Mouse (Mus musculus): ENCODE data around the gene Hcar1. TPM values are rescaled to one million over a fixed set of nuclear protein-coding genes. Genes with fewer than 3 reads are reported as not detected.

The Hcar1 gene
- 1 to 10 TPM; 1.0 to 1.4 TPM for total RNA-seq (2021)

DNA sequence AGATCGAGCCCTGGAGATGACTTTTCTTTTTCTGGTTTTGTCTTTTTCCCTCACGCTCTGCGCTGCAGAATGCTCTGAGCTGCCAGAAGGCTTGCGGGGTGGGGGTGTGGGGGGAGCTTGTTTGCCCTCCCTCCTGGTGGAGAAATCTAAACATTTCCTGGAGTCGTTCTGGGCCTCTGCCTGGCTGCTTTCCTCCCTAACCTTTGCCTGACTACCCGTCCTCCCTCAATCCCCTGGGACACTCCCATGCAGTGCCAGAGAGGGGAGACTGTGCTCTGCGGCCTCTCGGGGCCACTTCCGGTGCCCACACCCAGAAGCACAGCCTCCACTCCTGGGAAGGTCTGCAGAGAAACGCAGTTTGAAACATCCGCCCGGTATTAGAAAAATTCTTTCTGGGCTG lies at the start of gene Hcar1:
Gene Hcar1 (minus strand): TSS at position 93 of the 400 bp plus-strand sequence.
- intact Hi-C loops (cut with DNase I), result no loop called here

DNA sequence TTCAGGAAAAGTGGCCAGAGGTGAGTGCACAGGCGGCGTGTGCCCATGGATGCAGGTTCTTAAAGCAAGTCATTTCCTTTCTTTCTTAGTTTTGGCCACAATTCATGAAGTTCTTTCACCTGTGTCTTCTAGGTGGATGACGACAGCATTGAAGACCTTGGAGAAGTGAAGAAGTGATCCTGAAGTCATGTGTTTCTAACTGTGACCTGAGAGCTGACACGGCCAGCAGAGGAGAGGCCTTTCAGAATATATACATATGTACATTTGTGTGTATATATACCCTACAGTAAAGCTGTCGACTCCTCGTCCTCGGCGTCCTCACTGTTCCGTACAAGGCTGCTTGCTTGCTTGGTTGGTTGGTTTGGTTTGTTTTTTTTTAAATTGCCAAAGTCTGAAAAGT lies 47.3 kb upstream of the Hcar1 start, which contains the start of gene Gm43518:
Gene Gm43518 (plus strand): TSS at position 301 of the 400 bp plus-strand sequence.
- intact Hi-C loops (cut with DNase I), result no loop called here
- DNase-seq (ENCODE audit: low spot score in 2 of 2), result no peak

More for the DNA sequence above, at the start of gene Hcar1:
- DNase-seq (ENCODE audit: low spot score in 2 of 2), result no peak

DNA sequence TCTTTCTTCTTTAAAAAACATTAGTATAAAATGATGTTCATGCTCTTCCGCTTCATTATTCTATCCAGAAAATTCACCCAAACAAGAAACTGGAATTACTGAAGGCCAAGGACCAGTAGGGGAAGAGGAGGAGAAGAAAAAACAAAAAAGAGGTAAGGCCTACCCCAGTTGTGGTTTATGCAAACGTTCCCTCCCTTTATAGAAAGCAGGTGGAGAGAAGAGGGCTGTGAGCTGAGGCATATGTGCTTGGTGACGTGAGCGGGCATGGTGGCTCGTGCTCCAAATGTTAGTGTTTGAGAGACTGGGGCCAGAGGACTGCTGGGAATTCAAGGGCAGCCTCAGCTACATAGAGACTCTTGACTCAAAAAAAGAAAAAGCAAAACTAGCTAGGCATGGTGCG lies 42.3 kb upstream of the Hcar1 start:
- no peak for DNase-seq (ENCODE audit: low spot score in 2 of 2)
- intact Hi-C loops (cut with DNase I), result no loop called here

DNA sequence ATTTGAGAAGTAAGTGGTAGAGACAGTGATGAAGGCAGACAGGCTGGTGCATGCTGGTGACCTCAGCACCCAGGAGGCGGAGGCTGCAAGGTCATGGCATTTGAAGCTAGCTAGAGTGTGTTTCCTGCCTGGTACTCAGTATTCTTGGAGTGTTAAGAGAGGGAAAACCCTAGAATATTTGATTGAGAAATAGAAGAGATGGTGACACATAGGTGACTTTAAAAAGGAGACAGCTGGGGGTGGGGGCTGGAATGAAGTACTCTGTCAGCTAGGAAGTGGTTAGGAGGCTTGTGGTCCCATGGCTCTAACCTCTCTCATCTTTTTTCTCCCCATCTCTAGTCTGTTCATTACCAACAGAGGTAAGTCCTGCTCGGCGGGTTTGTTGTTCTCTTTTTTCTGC lies 35.0 kb upstream of the Hcar1 start:
- no peak for DNase-seq (ENCODE audit: low spot score in 2 of 2)
- intact Hi-C loops (cut with DNase I), result no loop called here

DNA sequence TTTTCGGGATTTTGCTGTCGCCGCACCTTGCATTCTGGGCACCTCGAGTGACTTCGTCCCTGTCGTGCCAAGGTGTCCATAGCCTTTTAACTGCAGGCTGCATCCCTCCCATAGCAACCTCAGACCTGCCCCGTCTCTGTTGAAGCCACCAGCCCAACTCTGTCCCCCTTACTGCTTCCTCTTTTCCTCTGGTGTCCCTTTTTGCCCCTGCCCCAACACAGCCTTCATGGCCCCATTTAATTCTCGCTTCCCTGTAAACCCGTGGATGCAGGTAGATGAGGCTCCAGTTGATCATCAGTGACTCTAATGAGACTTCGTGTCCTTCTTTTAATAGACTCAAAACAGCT lies 27.8 kb upstream of the Hcar1 start:
- intact Hi-C loops (cut with DNase I), result loop anchor here (1.0 to 10.0 kb wide), 5 partner anchors 81 to 283 kb away; partner anchors contain the start of genes Clip1, Kntc1, Rsrc2 and Zcchc8
- no peak for DNase-seq (ENCODE audit: low spot score in 2 of 2)

DNA sequence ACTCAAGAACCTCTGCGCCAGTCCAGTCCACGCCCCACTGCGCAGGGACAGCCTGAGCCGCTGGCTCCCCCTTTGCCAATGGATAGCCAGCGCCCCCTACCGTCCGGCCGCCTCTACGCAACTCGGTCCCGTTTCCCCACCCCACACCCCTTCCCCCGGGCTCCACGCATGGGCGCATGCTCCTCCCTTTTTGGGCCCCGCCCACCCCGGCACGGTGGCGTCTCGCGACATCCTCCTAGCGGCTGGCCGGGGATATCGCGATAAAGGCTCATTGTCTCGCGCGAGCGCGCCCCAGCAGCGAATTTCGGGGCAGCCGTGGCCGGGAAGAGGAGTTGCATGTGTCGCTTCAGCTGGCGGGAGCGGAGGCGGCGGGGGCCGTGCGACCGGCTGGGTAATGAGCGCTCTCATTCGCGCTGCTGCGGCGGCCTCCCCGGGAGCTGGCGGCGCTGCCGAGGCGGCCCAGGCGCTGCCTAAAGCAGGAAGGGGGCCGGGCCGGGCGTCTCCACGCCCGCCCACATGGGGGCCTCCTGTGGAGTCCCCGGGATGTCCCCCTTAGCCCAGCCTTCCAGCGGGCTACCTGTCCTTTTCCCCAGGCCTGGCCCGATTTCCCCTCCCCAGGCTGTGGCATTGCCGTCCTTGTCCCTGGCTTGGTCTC lies 27.3 kb upstream of the Hcar1 start, which contains the start of gene Denr:
Gene Denr (plus strand): TSS at position 200 of the 655 bp plus-strand sequence.
- DNase-seq (ENCODE audit: low spot score in 2 of 2), result peak; percentile 99
- intact Hi-C loops (cut with DNase I), result loop anchor here (1.0 to 10.0 kb wide), 5 partner anchors 80 to 282 kb away; partner anchors contain the start of genes Clip1, Kntc1, Rsrc2 and Zcchc8

DNA sequence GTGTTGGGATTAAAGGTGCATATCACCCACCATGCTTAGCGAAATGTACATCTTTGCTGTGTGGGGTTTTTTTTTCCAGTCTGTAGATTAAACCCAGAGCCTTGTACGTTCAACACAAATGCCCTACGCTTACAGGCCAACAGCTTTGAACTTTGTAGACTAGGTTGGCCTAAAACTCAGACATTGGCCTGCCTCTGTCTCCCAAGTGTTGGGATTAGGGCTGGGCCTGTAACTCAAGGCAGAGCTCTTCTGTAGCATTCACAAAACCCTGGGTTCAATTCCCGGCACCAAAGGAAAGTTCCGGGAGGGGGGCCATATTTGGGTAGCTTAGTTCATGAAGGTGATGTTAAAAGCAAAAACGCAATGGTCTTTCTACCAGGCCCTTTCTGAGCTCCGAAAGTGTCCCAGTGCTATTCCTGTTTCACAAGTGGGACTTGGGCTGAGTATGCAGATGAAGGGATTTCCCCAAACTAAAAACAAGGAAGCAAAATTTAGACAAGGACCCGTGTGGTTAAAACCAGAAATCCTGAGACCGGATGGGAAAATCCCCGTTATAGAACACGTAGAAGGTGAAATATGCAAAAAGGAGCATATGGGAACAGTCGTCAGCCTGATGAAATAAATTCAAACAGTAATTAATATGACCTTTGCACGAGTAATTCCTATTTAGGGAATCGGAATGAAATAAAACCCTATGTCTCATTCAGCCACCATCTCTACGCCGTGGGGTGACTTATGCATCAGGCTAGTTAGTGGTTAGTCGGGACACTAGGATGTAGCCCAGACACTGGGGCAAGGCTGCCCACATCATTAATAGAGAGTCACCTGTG lies 26.5 kb upstream of the Hcar1 start:
- DNase-seq (ENCODE audit: low spot score in 2 of 2), result no peak
- intact Hi-C loops (cut with DNase I), result loop anchor here (2.0 to 10.0 kb wide), 3 partner anchors 80 to 282 kb away; partner anchors contain the start of gene Zcchc8

DNA sequence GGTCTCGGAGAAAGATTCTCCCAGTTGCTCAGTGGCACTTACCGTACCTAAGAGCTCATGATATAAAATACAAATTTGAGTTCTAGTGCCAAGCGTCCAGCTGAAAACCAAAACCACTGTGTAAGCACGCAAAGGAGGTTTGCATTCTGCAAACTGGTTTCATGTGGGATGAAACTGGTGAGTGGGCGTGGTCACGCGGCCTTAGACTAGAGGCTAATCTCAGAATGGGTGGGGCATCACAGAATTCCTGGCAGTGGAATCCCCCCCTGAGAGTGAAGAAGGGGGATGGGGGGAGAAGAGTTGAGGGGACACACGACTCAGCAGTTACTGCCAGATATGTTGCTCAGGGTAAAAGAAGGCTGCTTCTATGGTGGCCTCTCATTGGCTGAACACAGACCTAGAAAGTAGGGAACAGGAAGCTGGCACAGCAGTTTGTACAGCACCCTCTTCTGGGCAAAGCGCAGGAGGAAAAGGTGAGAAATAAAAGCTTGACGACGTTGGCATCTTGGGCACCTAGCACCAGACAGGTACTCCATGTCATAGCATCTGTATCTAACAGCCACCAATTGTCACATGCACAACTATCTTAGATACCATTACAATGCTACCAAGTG lies 24.3 kb upstream of the Hcar1 start:
- no peak for DNase-seq (ENCODE audit: low spot score in 2 of 2)
- intact Hi-C loops (cut with DNase I), result loop anchor here (10.0 kb wide), 1 partner anchor 279 kb away; no protein-coding TSS in a partner anchor

DNA sequence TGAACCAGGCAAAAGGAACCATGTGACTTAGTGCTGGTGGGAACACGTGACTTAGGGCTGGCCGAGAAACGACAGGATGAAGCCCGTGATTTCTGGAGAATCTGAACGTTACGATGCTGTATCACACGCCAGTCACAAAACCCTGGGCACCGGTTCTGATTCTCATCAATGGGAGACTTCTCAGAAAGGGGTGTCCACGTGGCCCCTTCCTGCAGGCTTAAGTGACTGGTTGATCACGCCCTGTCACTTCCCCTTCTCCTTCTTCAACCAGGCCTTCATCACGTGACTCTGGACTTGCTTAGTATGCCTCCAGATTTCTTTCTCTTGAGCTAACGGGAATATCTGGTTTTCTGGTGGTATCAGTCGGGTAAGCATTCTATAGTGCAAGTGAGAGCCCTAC lies 17.5 kb upstream of the Hcar1 start:
- intact Hi-C loops (cut with DNase I), result no loop called here
- no peak for DNase-seq (ENCODE audit: low spot score in 2 of 2)

DNA sequence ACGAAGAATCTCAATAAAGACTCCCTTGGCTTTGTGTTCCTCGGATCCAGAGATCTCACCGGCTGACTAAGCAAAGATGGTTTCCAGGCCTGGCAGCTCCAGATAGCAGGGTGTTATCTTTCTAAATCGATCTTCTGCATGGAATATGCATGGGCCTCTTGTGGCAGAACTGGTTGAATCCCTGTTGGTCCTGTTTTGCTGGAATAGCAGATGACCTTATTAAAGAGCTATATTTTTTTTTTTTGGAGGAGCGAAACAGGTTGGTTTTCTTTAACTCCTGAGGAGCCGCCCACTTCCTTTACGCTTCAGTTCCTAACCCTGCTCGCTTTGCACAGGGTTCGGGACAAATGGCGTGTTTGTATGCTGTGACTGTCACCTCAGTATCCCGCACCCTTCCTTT lies 16.6 kb upstream of the Hcar1 start:
- intact Hi-C loops (cut with DNase I), result no loop called here
- DNase-seq (ENCODE audit: low spot score in 2 of 2), result no peak

DNA sequence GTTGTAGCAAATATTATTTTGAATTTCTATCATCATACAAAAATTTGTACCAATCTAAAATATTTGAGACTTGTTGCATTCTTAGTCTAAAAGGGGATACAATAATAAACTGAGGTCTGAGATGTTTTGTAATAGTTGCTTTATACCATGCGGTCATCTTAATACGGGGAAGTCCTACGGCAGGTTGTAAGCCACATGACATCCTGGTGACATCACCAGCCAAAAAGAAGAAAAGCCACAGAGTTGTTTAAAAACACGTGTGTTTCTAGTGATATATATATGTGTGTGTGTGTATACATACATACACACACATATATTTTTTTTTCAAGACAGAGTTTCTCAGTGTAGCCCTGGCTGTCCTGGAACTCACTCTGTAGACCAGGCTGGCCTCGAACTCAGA lies 13.7 kb upstream of the Hcar1 start:
- intact Hi-C loops (cut with DNase I), result no loop called here
- no peak for DNase-seq (ENCODE audit: low spot score in 2 of 2)

DNA sequence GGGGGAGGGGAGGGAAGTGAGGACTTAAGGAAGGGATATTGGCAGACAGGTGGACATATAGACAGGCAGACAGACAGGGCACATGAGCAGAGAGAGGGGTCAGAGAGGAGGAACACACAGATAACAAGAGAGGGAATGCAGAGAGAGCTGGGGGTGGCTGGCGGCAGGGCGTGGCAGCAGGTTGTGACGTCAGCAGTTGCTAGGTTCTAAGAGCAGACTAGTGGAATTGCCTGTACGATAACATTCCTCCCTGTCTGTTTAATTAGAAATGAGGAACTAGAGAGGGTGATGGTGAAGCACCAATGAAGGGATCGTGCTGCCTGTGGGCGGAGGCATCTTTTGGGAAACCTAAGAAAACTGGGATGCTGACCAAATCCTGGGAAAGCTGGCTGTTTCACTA lies 11.8 kb upstream of the Hcar1 start:
- intact Hi-C loops (cut with DNase I), result no loop called here
- no peak for DNase-seq (ENCODE audit: low spot score in 2 of 2)

DNA sequence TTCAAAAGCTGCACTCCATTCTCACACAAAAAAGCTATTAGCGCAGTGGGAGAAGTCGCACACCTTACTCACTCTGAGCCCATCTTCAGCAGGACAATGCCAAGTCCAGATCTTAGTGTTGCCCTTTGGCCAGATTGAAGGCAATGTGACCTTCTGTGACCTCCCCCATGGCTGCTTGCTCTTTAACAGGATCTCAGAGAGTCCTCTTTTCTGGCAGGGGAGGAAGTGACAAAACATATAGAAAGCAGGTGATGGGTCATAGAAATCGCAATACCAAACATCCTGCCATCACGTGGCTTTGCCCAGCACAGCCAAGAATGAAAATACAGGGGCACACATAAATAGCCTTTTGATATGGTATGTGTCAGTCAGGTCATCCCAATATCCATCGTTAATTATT lies 11.2 kb upstream of the Hcar1 start:
- DNase-seq (ENCODE audit: low spot score in 2 of 2), result no peak
- intact Hi-C loops (cut with DNase I), result no loop called here

DNA sequence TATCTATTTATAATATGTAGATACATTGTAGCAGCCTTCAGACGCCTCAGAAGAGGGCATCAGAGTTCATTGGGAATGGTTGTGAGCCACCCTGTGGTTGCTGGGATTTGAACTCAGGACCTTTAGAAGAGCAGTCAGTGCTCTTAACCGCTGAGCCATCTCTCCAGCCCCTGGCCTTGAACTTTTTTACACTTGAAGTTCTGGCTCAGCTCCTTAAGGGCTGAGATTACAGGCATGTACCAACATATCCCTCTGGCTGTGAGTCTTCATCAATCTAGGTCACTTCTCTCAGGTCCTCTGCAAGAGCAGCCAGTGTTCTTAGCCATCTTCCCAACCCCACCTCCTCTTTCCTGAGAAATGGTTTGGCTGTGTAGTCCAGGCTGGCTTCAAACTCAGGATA lies 10.5 kb upstream of the Hcar1 start:
- intact Hi-C loops (cut with DNase I), result no loop called here
- no peak for DNase-seq (ENCODE audit: low spot score in 2 of 2)

DNA sequence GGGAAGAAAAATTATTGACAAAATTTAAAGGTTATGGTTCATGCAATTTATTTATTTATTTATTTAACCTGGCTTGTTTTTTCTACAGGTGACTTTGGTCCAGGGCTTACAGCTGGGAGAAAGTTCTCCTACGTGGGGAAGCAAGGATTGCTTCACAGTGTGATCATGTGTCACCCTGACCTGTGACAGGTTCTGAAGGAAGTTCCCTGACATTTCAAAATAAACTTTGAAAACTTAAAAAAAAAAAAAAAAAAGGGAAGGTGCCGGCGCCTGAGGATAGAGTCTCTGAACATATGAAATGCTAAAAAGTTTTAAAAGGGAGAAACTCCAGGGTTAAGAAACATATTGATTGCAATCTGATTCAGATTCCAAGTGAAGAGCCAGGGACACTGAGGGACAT lies 6.5 kb upstream of the Hcar1 start:
- intact Hi-C loops (cut with DNase I), result no loop called here
- no peak for DNase-seq (ENCODE audit: low spot score in 2 of 2)

DNA sequence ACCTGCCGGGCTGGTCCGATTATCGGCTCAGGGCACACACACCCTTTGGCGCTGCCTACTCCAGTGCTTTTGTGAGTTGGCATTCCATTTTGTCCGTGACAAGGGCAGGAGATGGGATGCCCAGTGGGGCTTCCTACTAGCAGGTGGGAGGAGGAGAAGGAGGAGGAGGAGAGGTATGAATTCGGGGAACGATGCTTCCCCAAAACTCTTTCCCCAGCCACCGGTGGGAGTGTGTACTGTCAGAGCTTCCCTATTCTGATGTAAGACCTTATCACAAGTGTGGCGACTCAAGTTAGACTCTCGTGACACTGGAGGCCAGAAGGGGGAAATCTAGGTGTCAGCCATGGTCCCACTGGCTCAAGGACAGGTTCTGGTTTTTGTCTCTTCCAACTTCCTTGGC lies 4.5 kb upstream of the Hcar1 start:
- no peak for DNase-seq (ENCODE audit: low spot score in 2 of 2)
- intact Hi-C loops (cut with DNase I), result no loop called here

DNA sequence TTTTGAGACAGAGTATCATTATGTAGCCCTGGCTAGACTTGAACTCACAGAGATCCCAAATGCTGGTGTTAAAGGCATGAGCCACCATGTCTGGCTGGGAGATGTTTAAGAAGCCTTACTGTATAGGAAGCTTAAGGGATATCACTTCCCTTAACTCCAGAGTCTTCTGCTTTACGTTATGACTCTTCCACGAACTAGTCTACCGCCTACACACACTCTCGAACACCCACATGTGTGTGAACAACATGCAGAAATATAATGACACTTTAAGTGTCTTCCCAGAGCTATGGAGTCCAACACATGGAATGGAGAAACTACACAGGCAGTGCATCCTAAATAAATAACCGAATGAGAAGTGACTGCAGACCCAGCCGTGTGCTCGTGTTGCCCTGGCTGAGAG lies 4.1 kb upstream of the Hcar1 start:
- intact Hi-C loops (cut with DNase I), result no loop called here
- DNase-seq (ENCODE audit: low spot score in 2 of 2), result no peak

DNA sequence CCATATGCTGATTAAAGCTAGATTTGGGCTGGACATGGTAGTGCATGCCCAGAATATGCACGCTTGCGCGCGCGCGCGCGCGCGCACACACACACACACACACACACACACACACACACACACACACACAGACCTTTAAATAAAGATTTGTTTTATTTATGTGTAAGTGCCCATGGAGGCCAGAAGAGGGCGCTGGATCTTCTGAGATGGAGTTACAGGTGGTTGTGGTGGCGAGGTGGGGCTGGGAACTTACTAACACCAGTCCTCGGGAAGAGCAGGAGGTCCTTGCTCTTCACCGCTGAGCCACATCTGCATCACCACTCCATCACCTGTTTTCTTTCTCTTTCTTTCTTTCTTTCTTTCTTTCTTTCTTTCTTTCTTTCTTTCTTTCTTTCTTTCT lies 958 bp upstream of the Hcar1 start:
- intact Hi-C loops (cut with DNase I), result no loop called here
- no peak for DNase-seq (ENCODE audit: low spot score in 2 of 2)

DNA sequence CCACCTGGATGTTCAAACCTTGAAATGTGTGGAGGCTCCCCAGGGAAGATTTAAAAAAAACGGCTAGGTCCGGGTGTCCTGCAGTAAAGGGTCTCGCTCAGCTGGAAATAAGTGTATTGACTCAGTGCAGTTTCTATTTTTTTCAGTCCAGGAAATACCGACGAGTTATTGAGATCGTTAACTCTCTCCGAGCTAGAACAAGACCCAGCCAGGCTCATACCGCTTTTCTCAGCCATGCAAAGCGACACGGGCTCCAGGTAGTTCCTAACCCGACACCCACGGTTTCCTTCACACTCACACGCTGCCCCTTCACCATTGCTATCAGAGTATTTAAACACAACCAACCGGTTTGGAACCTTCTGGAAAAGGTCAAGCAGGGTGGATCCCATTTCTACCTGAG lies 1.8 kb downstream of the Hcar1 start:
- no peak for DNase-seq (ENCODE audit: low spot score in 2 of 2)
- intact Hi-C loops (cut with DNase I), result no loop called here

DNA sequence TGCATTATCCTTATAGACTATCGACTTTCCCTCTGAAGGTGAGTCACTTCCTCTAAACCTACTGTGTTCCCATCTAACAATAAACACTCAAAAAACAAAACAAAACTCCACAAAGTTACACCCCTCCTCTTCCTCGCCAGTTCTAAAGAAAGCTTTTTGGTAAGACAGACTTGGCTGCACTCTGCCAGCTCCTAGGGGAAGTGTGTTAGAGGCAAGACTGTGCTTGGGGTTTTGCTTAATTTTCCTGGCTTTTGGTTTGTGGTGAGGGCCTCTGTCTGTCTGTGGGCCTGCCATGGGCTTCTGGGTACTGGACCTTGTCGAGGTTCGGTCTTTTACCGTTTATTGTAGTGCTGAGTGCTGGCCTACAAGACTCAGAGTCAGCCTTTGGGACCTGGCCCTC lies 5.6 kb downstream of the Hcar1 start:
- intact Hi-C loops (cut with DNase I), result no loop called here
- DNase-seq (ENCODE audit: low spot score in 2 of 2), result no peak

DNA sequence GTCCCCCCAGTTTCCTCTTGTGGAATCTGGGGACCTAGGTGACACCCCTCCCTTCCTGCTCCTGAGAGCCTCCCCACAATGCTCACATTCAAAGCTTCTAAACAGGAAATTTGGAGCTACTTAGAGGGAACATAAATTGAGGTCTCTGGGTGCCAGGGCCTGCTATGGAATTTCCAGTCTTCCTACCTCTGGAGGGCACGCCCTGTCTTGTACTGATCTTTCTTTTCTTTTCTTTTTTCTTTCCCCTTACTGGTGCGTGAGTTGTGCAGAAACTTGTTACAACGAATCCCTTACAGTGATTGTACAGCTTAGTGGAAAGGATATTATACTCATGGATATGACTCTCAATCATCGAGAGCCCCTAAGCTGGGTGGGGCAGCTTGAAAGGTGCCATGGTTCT lies 10.2 kb downstream of the Hcar1 start:
- no peak for DNase-seq (ENCODE audit: low spot score in 2 of 2)
- intact Hi-C loops (cut with DNase I), result no loop called here
